Mouse (Mus musculus): ENCODE measurements around the gene Fbxl2.

Fbxl2 gene

DNA sequence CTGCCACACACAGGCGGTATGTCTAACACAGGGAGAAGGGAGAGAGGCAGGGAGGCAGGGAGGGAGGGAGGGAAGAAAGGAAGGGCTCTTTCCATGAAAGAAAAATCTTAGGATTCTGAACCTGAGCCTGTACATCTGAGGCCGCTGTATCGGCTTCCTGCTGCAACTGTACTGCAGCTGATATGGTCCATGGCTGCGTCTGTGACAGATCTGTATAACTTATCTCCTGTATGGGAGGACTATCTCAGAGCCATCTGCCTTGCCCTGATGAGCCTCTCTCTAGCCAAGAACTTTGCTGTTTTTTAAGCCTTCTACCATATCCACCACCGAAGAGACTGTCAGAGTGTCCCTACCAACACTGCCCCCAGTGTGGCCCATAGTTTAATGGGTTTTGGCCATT lies 130.2 kb downstream of the Fbxl2 start:
- no peak for DNase-seq (ENCODE audit: low spot score)

All from left cerebral cortex, adult 11 months (tissue).